Mouse (Mus musculus) intestine, embryonic 15.5 days (tissue): ENCODE results near the gene Sec24a. TPM values are rescaled to one million over a fixed set of nuclear protein-coding genes. Genes with fewer than 3 reads are reported as not detected.
"Not testable (repeated sequence)": the region's sequence is repeated elsewhere in the genome, so short reads cannot be mapped to it uniquely, and the experiment has no call there.

Experiments used
- ATAC-seq: fragments of 200-750 bp; cut with Nextera tagmentation; 2 replicates; pipeline ENCODE4 v1.8.0; 2017; ENCODE audit warnings: moderate TSS enrichment, moderate library complexity
- H3K27ac ChIP-seq: fragments of 300-500 bp; sonication (generic); 2 replicates; pipeline ENCODE4 v1.5.1; 2015; ENCODE audit warnings: mild to moderate bottlenecking, inconsistent platforms
- H3K27me3 ChIP-seq: fragments of 300-500 bp; sonication (generic); replicated peaks from 2 replicates; pipeline ENCODE4 v1.6.1; 2015; ENCODE audit warnings: inconsistent platforms
- H3K36me3 ChIP-seq: fragments of 300-500 bp; sonication (generic); 2 replicates; pipeline ENCODE4 v1.6.1; 2015; ENCODE audit warnings: inconsistent platforms
- H3K4me1 ChIP-seq: fragments of 300-500 bp; sonication (generic); replicated peaks from 2 replicates; pipeline ENCODE4 v1.6.1; 2015; ENCODE audit warnings: inconsistent platforms
- H3K4me2 ChIP-seq: fragments of 300-500 bp; sonication (generic); replicated peaks from 2 replicates; pipeline ENCODE4 v1.6.1; 2015; ENCODE audit warnings: mild to moderate bottlenecking, inconsistent platforms
- H3K4me3 ChIP-seq: fragments of 300-500 bp; sonication (generic); replicated peaks from 2 replicates; pipeline ENCODE4 v1.5.1; 2015; ENCODE audit warnings: inconsistent platforms
- H3K9ac ChIP-seq: fragments of 300-500 bp; sonication (generic); 2 replicates; pipeline ENCODE4 v1.6.1; 2015; ENCODE audit warnings: inconsistent platforms
- H3K9me3 ChIP-seq: fragments of 300-500 bp; sonication (generic); 2 replicates; pipeline ENCODE4 v1.6.1; 2016; ENCODE audit warnings: inconsistent platforms
- WGBS: fragments of 180-500 bp; shearing (Covaris S2); methylation state at CpG from one replicate; pipeline ENCODE4 v1.1.7; 2015; 5-methylcytosine and 5-hydroxymethylcytosine counted together
- polyA plus RNA-seq: library from polyadenylated mRNA; unstranded; fragments of >200 nt; fragmentation: Nextera tagmentation; extraction: Ambion mirVana; gene quantifications from 2 replicates; pipeline ENCODE4 v1.2.1, GENCODE M21; 2015

Gene Sec24a
- polyA plus RNA-seq, result 20.1 and 20.8 TPM in 2 replicates

- Histone ChIP-seq H3K4me1 (peaks cover 8% of the 10 kb centered on the region), H3K9me3 (no peaks in the 10 kb centered on the region), H3K4me2 (peak within 1 kb of the TSS; percentile 77), H3K27me3 (no peaks in the 10 kb centered on the region), H3K9ac (peak within 1 kb of the TSS; percentile 86), H3K4me3 (peak within 1 kb of the TSS; percentile 93), H3K27ac (0 out of 2 replicates have a peak within 1 kb of the TSS, but pooled peaks have one; percentile 51), H3K36me3 (no peaks in the 10 kb centered on the region)
- WGBS, result under 1% methylated on average over 30 of the region's 30 CpGs
- peak; percentile 83 for ATAC-seq
Observed at GRCm38 (mm10) chr11:51763213-51763907, at the start of gene Sec24a, which contains the start of gene Sar1b. TSS of gene Sec24a (minus strand) at chr11:51763634. TSS of gene Sar1b (plus strand) at chr11:51763687.

GRCm38 (mm10) chr11:51812022-51812546 is 48.6 kb upstream of the Sec24a start:
- no peak overlapping the region for H3K4me2 ChIP-seq
- no peaks in the 10 kb centered on the region for H3K27me3 ChIP-seq
- 0 out of 2 replicates have a peak, but pooled peaks cover 3% of the 10 kb centered on the region for H3K36me3 ChIP-seq
- ATAC-seq, result no peak
- H3K9ac ChIP-seq, result no peak overlapping the region
- H3K4me1 ChIP-seq, result no peaks in the 10 kb centered on the region
- no peak overlapping the region for H3K27ac ChIP-seq
- no peaks in the 10 kb centered on the region for H3K9me3 ChIP-seq
- 82% methylated on average over 8 of the region's 8 CpGs for whole genome bisulfite sequencing
- no peak overlapping the region for H3K4me3 ChIP-seq

- no peak overlapping the region for H3K9ac ChIP-seq
- H3K4me1 ChIP-seq, result no peaks in the 10 kb centered on the region
- H3K27ac ChIP-seq, result no peak overlapping the region
- no peaks in the 10 kb centered on the region for H3K27me3 ChIP-seq
- H3K36me3 ChIP-seq, result 0 out of 2 replicates have a peak, but pooled peaks cover under 1% of the 10 kb centered on the region
- H3K9me3 ChIP-seq, result no peaks in the 10 kb centered on the region
- H3K4me2 ChIP-seq, result no peak overlapping the region
- 81% methylated on average over 4 of the region's 4 CpGs for WGBS
- H3K4me3 ChIP-seq, result no peak overlapping the region
- ATAC-seq, result no peak
Observed at GRCm38 (mm10) chr11:51811230-51811629, 47.8 kb upstream of the Sec24a start.

- H3K4me2 ChIP-seq, result no peak overlapping the region
- H3K4me3 ChIP-seq, result no peak overlapping the region
- H3K9ac ChIP-seq, result no peak overlapping the region
- WGBS, result 58% methylated on average over 6 of the region's 6 CpGs
- H3K27ac ChIP-seq, result no peak overlapping the region
- H3K4me1 ChIP-seq, result peaks cover 3% of the 10 kb centered on the region
- no peak for ATAC-seq
- H3K9me3 ChIP-seq, result no peaks in the 10 kb centered on the region
- H3K27me3 ChIP-seq, result no peaks in the 10 kb centered on the region
- no peaks in the 10 kb centered on the region for H3K36me3 ChIP-seq
Observed at GRCm38 (mm10) chr11:51809632-51810224, 46.3 kb upstream of the Sec24a start.

- H3K27ac ChIP-seq, result no peak overlapping the region
- no peak overlapping the region for H3K9ac ChIP-seq
- no peak for ATAC-seq
- WGBS, result 43% methylated on average over 13 of the region's 13 CpGs
- H3K27me3 ChIP-seq, result no peaks in the 10 kb centered on the region
- no peak overlapping the region for H3K4me3 ChIP-seq
- H3K9me3 ChIP-seq, result no peaks in the 10 kb centered on the region
- no peak overlapping the region for H3K4me2 ChIP-seq
- no peaks in the 10 kb centered on the region for H3K36me3 ChIP-seq
- H3K4me1 ChIP-seq, result peaks cover 3% of the 10 kb centered on the region
Observed at GRCm38 (mm10) chr11:51807108-51807879, 43.9 kb upstream of the Sec24a start.

GRCm38 (mm10) chr11:51805221-51805981 is 42.0 kb upstream of the Sec24a start:
- Histone ChIP-seq H3K9ac (peak overlapping the region; percentile 31; the same call in 1 of the 2 replicates), H3K27me3 (no peaks in the 10 kb centered on the region), H3K4me3 (peak overlapping the region; percentile 45), H3K27ac (peak overlapping the region; percentile 41; the same call in 1 of the 2 replicates), H3K36me3 (no peaks in the 10 kb centered on the region), H3K4me2 (peak overlapping the region; percentile 72), H3K9me3 (no peaks in the 10 kb centered on the region), H3K4me1 (peaks cover 7% of the 10 kb centered on the region)
- 15% methylated on average over 17 of the region's 17 CpGs for WGBS
- peak; percentile 81 for ATAC-seq

GRCm38 (mm10) chr11:51800634-51801325 is 37.3 kb upstream of the Sec24a start:
- no peak for ATAC-seq
- peaks cover 9% of the 10 kb centered on the region for H3K4me1 ChIP-seq
- H3K9me3 ChIP-seq, result no peaks in the 10 kb centered on the region
- no peak overlapping the region for H3K27ac ChIP-seq
- 32% methylated on average over 8 of the region's 8 CpGs for WGBS
- no peak overlapping the region for H3K4me3 ChIP-seq
- H3K4me2 ChIP-seq, result peak overlapping the region; percentile 14; the same call in 1 of the 2 replicates
- no peaks in the 10 kb centered on the region for H3K27me3 ChIP-seq
- no peaks in the 10 kb centered on the region for H3K36me3 ChIP-seq
- H3K9ac ChIP-seq, result no peak overlapping the region

- Histone ChIP-seq H3K27ac (no peak overlapping the region), H3K36me3 (no peaks in the 10 kb centered on the region; the same call in 1 of the 2 replicates), H3K4me2 (no peak overlapping the region), H3K9me3 (no peaks in the 10 kb centered on the region), H3K9ac (no peak overlapping the region), H3K27me3 (no peaks in the 10 kb centered on the region), H3K4me1 (0 out of 2 replicates have a peak, but pooled peaks cover 5% of the 10 kb centered on the region), H3K4me3 (no peak overlapping the region)
- ATAC-seq, result peak; percentile 69
- 62% methylated on average over 4 of the region's 4 CpGs for WGBS
Observed at GRCm38 (mm10) chr11:51796272-51796671, 32.8 kb upstream of the Sec24a start.

GRCm38 (mm10) chr11:51790662-51791061 is 27.2 kb upstream of the Sec24a start:
- WGBS, result 76% methylated on average over 7 of the region's 7 CpGs
- H3K4me1 ChIP-seq, result no peaks in the 10 kb centered on the region
- H3K27ac ChIP-seq, result peak overlapping the region; percentile 10; the same call in 1 of the 2 replicates
- no peaks in the 10 kb centered on the region for H3K9me3 ChIP-seq
- H3K4me2 ChIP-seq, result no peak overlapping the region
- no peak overlapping the region for H3K9ac ChIP-seq
- H3K4me3 ChIP-seq, result no peak overlapping the region
- ATAC-seq, result peak; percentile 91
- H3K27me3 ChIP-seq, result no peaks in the 10 kb centered on the region
- H3K36me3 ChIP-seq, result peaks cover 7% of the 10 kb centered on the region

GRCm38 (mm10) chr11:51789735-51790134 is 26.3 kb upstream of the Sec24a start:
- not testable (repeated sequence) for H3K27ac ChIP-seq, ATAC-seq

GRCm38 (mm10) chr11:51785926-51786325 is 22.5 kb upstream of the Sec24a start:
- H3K27ac ChIP-seq, result no peak overlapping the region
- peaks cover 17% of the 10 kb centered on the region; the same call in 1 of the 2 replicates for H3K36me3 ChIP-seq
- ATAC-seq, result no peak
- H3K4me2 ChIP-seq, result no peak overlapping the region
- H3K27me3 ChIP-seq, result no peaks in the 10 kb centered on the region
- H3K9ac ChIP-seq, result no peak overlapping the region
- H3K9me3 ChIP-seq, result no peaks in the 10 kb centered on the region
- no peaks in the 10 kb centered on the region for H3K4me1 ChIP-seq
- 91% methylated on average over 6 of the region's 6 CpGs for WGBS
- no peak overlapping the region for H3K4me3 ChIP-seq

More at GRCm38 (mm10) chr11:51789735-51790134, 26.3 kb upstream of the Sec24a start:
- H3K4me1 ChIP-seq, H3K4me3 ChIP-seq, H3K9ac ChIP-seq, H3K4me2 ChIP-seq, H3K9me3 ChIP-seq, H3K27me3 ChIP-seq: not testable (repeated sequence)
- H3K36me3 ChIP-seq, result peaks cover 10% of the 10 kb centered on the region
- 83% methylated on average over 4 of the region's 4 CpGs for WGBS
